Mouse (Mus musculus) myocyte (in vitro differentiated cells): ENCODE results near the gene Kif17.

Experiments
- CEBPB ChIP-seq: IDR thresholded peaks from 2 replicates; pipeline ENCODE4 v1.6.1; 2011; ENCODE audit warnings: mild to moderate bottlenecking, moderate library complexity; ENCODE audit not compliant: poor library complexity, insufficient read depth, severe bottlenecking
- E2F4 ChIP-seq: IDR thresholded peaks from one replicate; pipeline ENCODE4 v1.6.1; 2011; ENCODE audit warnings: mild to moderate bottlenecking, control low read depth, moderate library complexity; ENCODE audit not compliant: insufficient read depth
- MYOG ChIP-seq, 3 experiments: IDR thresholded peaks; one replicate each; pipeline ENCODE4 v1.6.1; 2011; ENCODE audit warnings: control low read depth in 2 of 3, low read depth in 2 of 3, mild to moderate bottlenecking in 2 of 3; ENCODE audit not compliant: insufficient read length in 2 of 3, control insufficient read depth in 1 of 3, insufficient read depth in 1 of 3
- POLR2A ChIP-seq: IDR thresholded peaks from one replicate; pipeline ENCODE4 v1.6.1; 2011; ENCODE audit warnings: low read depth, mild to moderate bottlenecking, control low read depth, moderate library complexity; ENCODE audit not compliant: insufficient read length
- POLR2AphosphoS2 ChIP-seq: IDR thresholded peaks from one replicate; pipeline ENCODE4 v1.6.1; 2011; ENCODE audit warnings: low read depth, control low read depth; ENCODE audit not compliant: insufficient read length
- REST ChIP-seq: IDR thresholded peaks from one replicate; pipeline ENCODE4 v1.6.1; 2011; ENCODE audit warnings: mild to moderate bottlenecking, control low read depth, moderate library complexity; ENCODE audit not compliant: insufficient read depth, insufficient read length
- SRF ChIP-seq: IDR thresholded peaks from one replicate; pipeline ENCODE4 v1.6.1; 2011; ENCODE audit warnings: low read depth; ENCODE audit not compliant: control insufficient read depth, insufficient read length
- TCF3 ChIP-seq: IDR thresholded peaks from one replicate; pipeline ENCODE4 v1.6.1; 2011; ENCODE audit warnings: low read depth, control low read depth; ENCODE audit not compliant: insufficient read length
- USF1 ChIP-seq: IDR thresholded peaks from one replicate; pipeline ENCODE4 v1.6.1; 2011; ENCODE audit warnings: low read depth, mild to moderate bottlenecking, control low read depth, moderate library complexity

GRCm38 (mm10) chr4:138219331-138219730, 30.9 kb upstream of the Kif17 start:
- TF ChIP-seq POLR2A (no peak), POLR2AphosphoS2 (peak; percentile 29), USF1 (no peak), TCF3 (no peak), REST (no peak), CEBPB (no peak), MYOG (IDR thresholded peaks at IDR 0.05; ENCODE audit: control insufficient read depth in 1 of 3, insufficient read depth in 1 of 3, insufficient read length in 2 of 3, low read depth in 2 of 3) (no peak), SRF (no peak), E2F4 (no peak)
